Mouse (Mus musculus) E14TG2a.4 (cell line): Measurements from ENCODE around the gene Pbld1.

ENCODE experiments used
- CTCF ChIP-seq: conservative IDR thresholded peaks from 2 replicates; pipeline ENCODE4 v1.5.1; 2014; ENCODE audit warnings: low read length
- NANOG ChIP-seq: IDR thresholded peaks from 2 replicates; pipeline ENCODE4 v1.6.1; 2014; ENCODE audit warnings: borderline replicate concordance, low read length, mixed read lengths

DNA sequence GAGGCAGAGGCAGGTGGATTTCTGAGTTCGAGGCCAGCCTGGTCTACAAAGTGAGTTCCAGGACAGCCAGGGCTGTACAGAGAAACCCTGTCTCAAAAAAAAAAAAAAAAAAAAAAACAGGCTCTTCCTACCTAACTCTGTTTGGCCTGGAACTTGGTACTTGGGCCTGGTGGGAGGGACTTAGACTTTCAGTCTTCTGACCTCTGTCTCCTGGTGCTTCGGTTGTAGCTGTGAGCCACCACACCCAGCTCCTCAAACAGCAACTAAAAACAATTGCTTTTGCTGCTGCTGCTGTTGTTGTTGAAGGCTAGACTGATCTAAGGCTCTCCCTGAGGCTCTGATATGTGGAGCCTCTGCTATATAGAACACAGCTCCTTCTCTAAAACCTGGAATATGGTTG is 10.9 kb upstream of the Pbld1 start:
- TF ChIP-seq CTCF: no peak
- no peak for TF ChIP-seq NANOG
